Mouse (Mus musculus): ENCODE data around the gene Ppil1.

GRCm38 (mm10) chr17:29282216-29282952, 18.4 kb upstream of the Ppil1 start:
- TF ChIP-seq CTCF (conservative IDR thresholded peaks at IDR 0.05; ENCODE audit: low read length), result no peak
- TF ChIP-seq POU5F1 (IDR thresholded peaks at IDR 0.05; ENCODE audit: borderline replicate concordance, low read length), result no peak
